ENCODE assay signal across 17 mouse cellular contexts in the genomic region with DNA sequence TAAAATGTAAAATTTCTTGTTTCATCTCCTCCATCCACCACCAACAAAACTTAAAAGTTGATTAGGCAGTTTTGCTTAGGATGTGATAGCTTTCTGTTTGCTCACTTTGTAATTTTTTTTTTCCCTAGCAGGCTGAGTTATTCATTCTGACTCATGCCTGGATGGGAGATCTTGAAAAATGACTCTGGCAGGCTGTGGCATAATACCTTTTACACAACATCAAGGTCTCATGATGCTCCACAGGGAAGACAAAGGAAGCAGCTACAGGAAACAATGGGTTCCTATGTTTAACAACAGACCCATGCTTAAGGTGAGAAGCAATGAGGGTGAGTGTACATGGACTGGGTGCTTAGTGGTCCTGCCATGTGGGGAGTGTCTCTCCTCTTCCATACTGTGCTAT.
A peak's percentile ranks its signal among the peaks of the same experiment; 100 is the strongest.
DNase-seq lines count a peak whose midpoint lies in the region; ATAC-seq and TF ChIP-seq lines count a peak whose summit lies in the region.
"Had no signal": no experiment of that assay in that cellular context is flagged by ENCODE, and none has a peak within 500 bp of the region (broad histone marks: within the 10 kb centered on the region; RNA-seq: fewer than 3 reads in every experiment).

No protein-coding gene starts in this region.

- peak; percentile 18 for DNase-seq in adrenal gland, adult 2 months
- no peak for DNase-seq in adrenal gland, postnatal 25 days
- DNase-seq in 3T3-L1 (ENCODE audit: low read depth, low spot score) (peak; percentile 2), Patski (ENCODE audit: low read depth, low spot score) (peak; percentile 27)
- DNase-seq in fibroblast of lung, adult 2 months (ENCODE audit: low read depth): peak; percentile 24
- no peak for DNase-seq in layer of hippocampus, adult 9-10 months (ENCODE audit: low spot score)
- no peak for DNase-seq in thymus, adult 18-20 months
- DNase-seq: adrenal gland, postnatal 10 days; cerebellum, adult 11-12 months; cerebellum, adult 2 months; cerebellum, adult 9-10 months; cerebellum, postnatal 10 days; cerebellum, postnatal 25 days had no signal

- in situ Hi-C loops in Patski (cut with MboI; ENCODE audit: low pct_unique_long_range_greater_than_20kb): no loop called here

- CTCF ChIA-PET in Patski (lab: Charles Lee): interaction anchor here (1.7 kb wide), 1 partner anchor 61 kb away, joined by 5 read pairs; no protein-coding TSS in a partner anchor

- POLR2A ChIA-PET in Patski (lab: Charles Lee): no interaction called here

- TF ChIP-seq CTCF in Patski (IDR thresholded peaks at IDR 0.05): no peak

- H3K27me3 ChIP-seq in Patski: no peaks in the 10 kb centered on the region
- H3K27me3 ChIP-seq: embryonic facial prominence, embryonic 12.5 days; forebrain, embryonic 12.5 days had no signal

- ATAC-seq in Patski: peak; percentile 82
- ATAC-seq: forebrain, embryonic 14.5 days; forebrain, embryonic 16.5 days had no signal

Comparison
In these comparisons a context has a peak if more than half of its experiments do, and no peak if none do; other contexts are left out.
1. DNase-seq: peak in adrenal gland, adult 2 months (single experiment), 3T3-L1 (single experiment), Patski (single experiment) and fibroblast of lung, adult 2 months (single experiment); none in adrenal gland, postnatal 25 days (single experiment), layer of hippocampus, adult 9-10 months (single experiment) and thymus, adult 18-20 months (0 of 2).